Mouse (Mus musculus): ENCODE results near the gene Apoc4. TPM values are rescaled to one million over a fixed set of nuclear protein-coding genes. Genes with fewer than 3 reads are reported as not detected.
A peak's percentile ranks its signal among the peaks of the same experiment; 100 is the strongest.

The Apoc4 gene
- polyA plus RNA-seq, 1 experiment: not detected

- TF ChIP-seq CTCF (IDR thresholded peaks at IDR 0.05; ENCODE audit: extremely low read depth, insufficient read depth, low read length): no peak
- peak; percentile 39; the same call in 1 of the 2 replicates for TF ChIP-seq POLR2A (IDR thresholded peaks at IDR 0.05; ENCODE audit: extremely low read depth, insufficient read depth, low read length)
- H3K4me1 ChIP-seq (ENCODE audit: control insufficient read depth, insufficient read depth, low read length): no peaks in the 10 kb centered on the region
- peak within 1 kb of the TSS; percentile 44 for H3K4me3 ChIP-seq (ENCODE audit: insufficient read depth, low read length)
- peak within 1 kb of the TSS; percentile 18 for H3K27ac ChIP-seq (ENCODE audit: insufficient read depth, low read length)
Measured at GRCm38 (mm10) chr7:19715239-19716054, 34.2 kb upstream of the Apoc4 start, which contains the start of gene Tomm40. Gene Tomm40, minus strand, starts transcription at chr7:19715438.

GRCm38 (mm10) chr7:19714836-19715235 is 33.6 kb upstream of the Apoc4 start:
- no peaks in the 10 kb centered on the region for H3K4me1 ChIP-seq (ENCODE audit: control insufficient read depth, insufficient read depth, low read length)
- H3K4me3 ChIP-seq (ENCODE audit: insufficient read depth, low read length): peak overlapping the region; percentile 44
- H3K27ac ChIP-seq (ENCODE audit: insufficient read depth, low read length): no peak overlapping the region
- TF ChIP-seq POLR2A (IDR thresholded peaks at IDR 0.05; ENCODE audit: extremely low read depth, insufficient read depth, low read length) (no peak), CTCF (IDR thresholded peaks at IDR 0.05; ENCODE audit: extremely low read depth, insufficient read depth, low read length) (no peak)

- no peaks in the 10 kb centered on the region for H3K4me1 ChIP-seq (ENCODE audit: control insufficient read depth, insufficient read depth, low read length)
- TF ChIP-seq CTCF (IDR thresholded peaks at IDR 0.05; ENCODE audit: extremely low read depth, insufficient read depth, low read length) (no peak), POLR2A (IDR thresholded peaks at IDR 0.05; ENCODE audit: extremely low read depth, insufficient read depth, low read length) (no peak)
Measured at GRCm38 (mm10) chr7:19713598-19713997, 32.3 kb upstream of the Apoc4 start.

GRCm38 (mm10) chr7:19713196-19713595 is 31.9 kb upstream of the Apoc4 start:
- TF ChIP-seq POLR2A (IDR thresholded peaks at IDR 0.05; ENCODE audit: extremely low read depth, insufficient read depth, low read length) (no peak), CTCF (IDR thresholded peaks at IDR 0.05; ENCODE audit: extremely low read depth, insufficient read depth, low read length) (peak; percentile 33)
- no peak overlapping the region for H3K27ac ChIP-seq (ENCODE audit: insufficient read depth, low read length)
- H3K4me1 ChIP-seq (ENCODE audit: control insufficient read depth, insufficient read depth, low read length): no peaks in the 10 kb centered on the region
- H3K4me3 ChIP-seq (ENCODE audit: insufficient read depth, low read length): no peak overlapping the region

More at GRCm38 (mm10) chr7:19713598-19713997, 32.3 kb upstream of the Apoc4 start:
- no peak overlapping the region for H3K4me3 ChIP-seq (ENCODE audit: insufficient read depth, low read length)
- H3K27ac ChIP-seq (ENCODE audit: insufficient read depth, low read length): no peak overlapping the region

GRCm38 (mm10) chr7:19712414-19712813 is 31.1 kb upstream of the Apoc4 start:
- Histone ChIP-seq H3K4me3 (ENCODE audit: insufficient read depth, low read length) (no peak overlapping the region), H3K27ac (ENCODE audit: insufficient read depth, low read length) (no peak overlapping the region), H3K4me1 (ENCODE audit: control insufficient read depth, insufficient read depth, low read length) (no peaks in the 10 kb centered on the region)
- 0 out of 2 replicates have a peak, but pooled peaks have one; percentile 14 for TF ChIP-seq CTCF (IDR thresholded peaks at IDR 0.05; ENCODE audit: extremely low read depth, insufficient read depth, low read length)
- no peak for TF ChIP-seq POLR2A (IDR thresholded peaks at IDR 0.05; ENCODE audit: extremely low read depth, insufficient read depth, low read length)

GRCm38 (mm10) chr7:19710650-19711049 is 29.4 kb upstream of the Apoc4 start:
- Histone ChIP-seq H3K4me3 (ENCODE audit: insufficient read depth, low read length) (no peak overlapping the region), H3K4me1 (ENCODE audit: control insufficient read depth, insufficient read depth, low read length) (no peaks in the 10 kb centered on the region), H3K27ac (ENCODE audit: insufficient read depth, low read length) (no peak overlapping the region)
- TF ChIP-seq POLR2A (IDR thresholded peaks at IDR 0.05; ENCODE audit: extremely low read depth, insufficient read depth, low read length) (no peak), CTCF (IDR thresholded peaks at IDR 0.05; ENCODE audit: extremely low read depth, insufficient read depth, low read length) (no peak)

GRCm38 (mm10) chr7:19705271-19705670 is 24.0 kb upstream of the Apoc4 start:
- no peak for TF ChIP-seq POLR2A (IDR thresholded peaks at IDR 0.05; ENCODE audit: extremely low read depth, insufficient read depth, low read length)
- TF ChIP-seq CTCF (IDR thresholded peaks at IDR 0.05; ENCODE audit: extremely low read depth, insufficient read depth, low read length): no peak
- Histone ChIP-seq H3K27ac (ENCODE audit: insufficient read depth, low read length) (no peak overlapping the region), H3K4me3 (ENCODE audit: insufficient read depth, low read length) (no peak overlapping the region), H3K4me1 (ENCODE audit: control insufficient read depth, insufficient read depth, low read length) (no peaks in the 10 kb centered on the region)

- Histone ChIP-seq H3K27ac (ENCODE audit: insufficient read depth, low read length) (no peak overlapping the region), H3K4me1 (ENCODE audit: control insufficient read depth, insufficient read depth, low read length) (peaks cover under 1% of the 10 kb centered on the region; the same call in 1 of the 2 replicates), H3K4me3 (ENCODE audit: insufficient read depth, low read length) (no peak overlapping the region)
- no peak for TF ChIP-seq CTCF (IDR thresholded peaks at IDR 0.05; ENCODE audit: extremely low read depth, insufficient read depth, low read length)
- TF ChIP-seq POLR2A (IDR thresholded peaks at IDR 0.05; ENCODE audit: extremely low read depth, insufficient read depth, low read length): no peak
Measured at GRCm38 (mm10) chr7:19704475-19704874, 23.2 kb upstream of the Apoc4 start.

GRCm38 (mm10) chr7:19702859-19703555 is 21.7 kb upstream of the Apoc4 start:
- Histone ChIP-seq H3K27ac (ENCODE audit: insufficient read depth, low read length) (no peak overlapping the region), H3K4me1 (ENCODE audit: control insufficient read depth, insufficient read depth, low read length) (peaks cover 4% of the 10 kb centered on the region; the same call in 1 of the 2 replicates), H3K4me3 (ENCODE audit: insufficient read depth, low read length) (no peak overlapping the region)
- TF ChIP-seq POLR2A (IDR thresholded peaks at IDR 0.05; ENCODE audit: extremely low read depth, insufficient read depth, low read length) (no peak), CTCF (IDR thresholded peaks at IDR 0.05; ENCODE audit: extremely low read depth, insufficient read depth, low read length) (no peak)

Measured in cortical plate, adult 2 months (tissue).